Mouse (Mus musculus) cerebellum, adult 9-11 months (tissue): Measurements from ENCODE around the gene P2ry13.

Experiments used
- DNase-seq: peaks from one replicate; pipeline ENCODE4 v3.0.0; 2022

The P2ry13 gene

GRCm38 (mm10) chr3:59194938-59195337, 15.7 kb downstream of the P2ry13 start, which contains the start of gene Gpr87:
TSS of gene Gpr87 (minus strand) at chr3:59195104.
- DNase-seq, result no peak

DNA sequence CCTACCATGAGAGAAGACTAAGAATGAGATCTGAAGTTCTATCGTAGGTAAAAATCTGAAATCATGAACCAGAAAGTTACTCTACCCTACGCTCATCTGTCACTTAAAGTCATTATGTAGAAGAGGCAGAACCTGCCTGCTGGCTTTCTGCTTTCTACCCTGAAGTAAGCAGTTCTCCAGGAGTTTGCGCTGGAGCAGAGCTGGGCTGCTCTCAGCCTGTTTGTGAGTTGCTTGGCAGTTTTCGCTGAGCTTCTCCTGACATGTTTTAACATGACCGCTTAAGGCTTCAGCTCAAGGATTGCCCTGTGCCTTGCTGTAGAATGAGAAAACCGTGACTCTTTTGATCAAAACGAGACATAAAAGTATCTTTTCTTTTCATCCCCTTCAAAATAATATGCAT, 16.6 kb downstream of the P2ry13 start:
- DNase-seq, result no peak

DNA sequence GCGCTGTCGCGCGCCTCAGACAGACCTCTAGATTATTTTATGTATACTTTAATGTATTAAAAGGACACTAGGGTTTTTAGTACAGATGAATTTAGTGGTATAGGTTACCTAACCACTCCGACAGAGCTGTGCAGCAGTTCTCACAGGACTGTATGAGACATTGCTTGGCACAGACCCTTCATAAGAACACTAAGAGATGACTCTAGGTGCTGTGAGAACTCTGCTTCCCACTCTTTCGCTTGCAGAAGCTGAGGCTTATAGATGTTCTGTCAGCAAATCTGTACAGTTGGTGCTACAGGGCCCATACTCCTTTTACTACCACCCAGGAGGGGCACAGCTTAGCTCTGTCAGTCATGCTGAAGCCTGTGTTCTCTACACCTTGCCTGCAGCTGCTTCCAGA, 19.0 kb downstream of the P2ry13 start:
- DNase-seq, result no peak

DNA sequence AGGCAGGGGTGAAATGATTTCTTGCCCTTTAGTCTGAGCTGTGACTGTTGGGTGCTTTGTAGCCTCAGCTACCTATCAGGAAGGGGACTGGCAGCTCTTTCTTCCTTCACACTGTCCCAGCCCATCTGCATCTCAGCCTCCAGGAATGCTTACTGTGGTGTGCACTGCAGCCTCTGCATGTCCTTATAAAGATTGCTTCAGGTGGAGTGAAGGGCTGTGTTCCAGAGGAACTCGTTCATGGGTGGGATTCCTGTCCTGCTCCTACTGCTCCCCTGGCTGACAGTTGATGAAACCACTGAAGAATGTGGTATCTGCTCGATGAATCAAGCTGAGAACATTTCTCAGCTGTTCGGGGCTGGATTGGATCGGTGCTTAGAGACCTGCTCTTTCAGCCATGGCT, 23.3 kb downstream of the P2ry13 start:
- no peak for DNase-seq

- no peak for DNase-seq
Measured at GRCm38 (mm10) chr3:59185662-59186061, 25.0 kb downstream of the P2ry13 start.

DNA sequence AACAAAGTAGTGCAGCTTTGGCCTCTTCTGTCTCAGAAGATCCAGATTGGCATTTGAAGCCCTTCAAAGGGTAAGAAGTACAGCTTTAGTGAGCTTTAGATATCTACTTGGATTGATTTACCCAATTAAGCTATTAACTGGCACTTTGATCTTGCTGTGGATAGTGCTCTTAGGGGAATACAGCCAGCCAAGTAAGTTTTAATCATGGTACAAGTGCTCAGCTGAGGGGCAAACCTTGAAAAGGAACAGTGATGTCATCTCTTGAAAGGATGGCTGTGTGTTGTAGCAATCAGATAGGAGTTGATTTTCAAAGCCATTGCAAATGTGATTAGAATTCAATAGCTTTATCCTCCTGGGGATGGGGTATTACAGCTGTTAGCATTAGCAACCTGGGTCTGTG, 28.6 kb downstream of the P2ry13 start:
- no peak for DNase-seq

- DNase-seq, result no peak
Measured at GRCm38 (mm10) chr3:59181134-59181533, 29.5 kb downstream of the P2ry13 start.

GRCm38 (mm10) chr3:59176871-59177270, 33.8 kb downstream of the P2ry13 start:
- DNase-seq, result peak; percentile 87

GRCm38 (mm10) chr3:59175234-59175633, 35.4 kb downstream of the P2ry13 start:
- DNase-seq, result peak; percentile 81

DNA sequence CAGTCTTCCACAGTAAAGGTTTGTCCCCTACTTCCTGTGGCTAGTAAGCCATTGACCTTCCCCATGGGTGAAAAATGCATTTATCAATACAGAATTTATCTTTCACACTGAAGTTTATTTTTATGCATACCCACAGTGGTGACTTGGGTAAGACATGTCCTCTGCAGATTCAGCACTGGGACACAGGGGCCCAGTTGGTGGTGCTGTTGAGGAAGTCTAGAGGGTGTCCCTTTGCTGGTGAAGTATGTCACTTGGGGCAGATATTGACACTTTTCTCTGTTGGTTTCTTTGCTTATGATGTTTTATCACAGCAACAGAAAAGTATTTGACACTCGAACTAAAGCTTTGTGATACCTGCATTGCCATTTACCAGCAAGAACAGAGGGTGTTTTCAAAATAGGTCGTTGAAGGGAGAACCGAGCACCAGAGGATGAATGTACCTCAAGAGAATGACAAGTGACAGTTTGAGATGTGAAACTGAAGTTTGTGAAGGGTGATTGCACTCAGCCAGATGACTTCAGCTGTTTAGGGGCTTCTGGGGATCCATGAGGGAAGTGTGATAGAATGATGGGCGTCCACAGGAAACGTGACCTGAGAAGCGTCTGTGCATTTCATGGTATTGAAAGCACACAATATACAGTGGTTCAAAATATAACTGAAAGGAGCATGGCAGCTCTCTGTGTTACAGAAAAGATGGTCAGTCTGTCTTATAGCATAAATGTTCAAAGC, 36.1 kb downstream of the P2ry13 start:
- DNase-seq, result no peak

- DNase-seq, result no peak
Measured at GRCm38 (mm10) chr3:59169921-59170627, 40.6 kb downstream of the P2ry13 start.

DNA sequence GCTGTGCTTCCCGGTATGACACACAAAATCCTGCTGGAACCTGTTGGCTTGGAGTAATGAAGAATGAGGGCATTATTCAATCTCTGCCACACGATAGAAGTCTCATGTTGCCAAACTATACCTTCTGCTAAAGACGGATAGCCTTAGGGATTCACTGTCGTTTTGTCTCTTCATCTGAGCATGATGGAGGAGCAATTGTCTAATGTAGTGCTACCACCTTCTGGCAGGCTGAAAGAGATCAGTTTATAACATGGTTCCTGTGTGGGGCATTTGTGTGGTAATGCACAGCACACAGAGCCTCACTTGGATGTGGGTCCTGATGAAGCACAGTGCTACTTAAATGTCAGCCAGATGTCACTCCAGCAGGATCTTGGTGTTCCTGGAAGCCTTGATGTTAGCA, 41.5 kb downstream of the P2ry13 start:
- DNase-seq, result no peak

DNA sequence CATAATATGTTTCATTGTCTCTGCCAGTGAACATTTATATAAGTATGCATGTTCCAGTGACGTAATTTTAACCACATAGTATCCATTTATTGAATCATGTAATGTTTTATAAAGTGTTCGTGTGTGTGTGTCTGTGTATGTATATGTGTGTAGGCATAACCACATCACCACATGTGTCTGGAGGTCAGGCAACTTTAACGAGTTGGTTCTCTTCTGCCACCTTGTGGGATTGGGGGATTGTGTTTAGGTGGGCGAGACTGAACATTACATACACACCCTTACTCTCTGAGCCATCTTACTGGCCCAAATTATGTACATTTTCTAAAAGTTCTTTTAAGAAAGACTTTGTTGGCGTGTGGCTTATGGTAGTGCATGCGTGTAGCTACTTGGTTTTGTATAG, 42.2 kb downstream of the P2ry13 start:
- DNase-seq, result no peak

GRCm38 (mm10) chr3:59167417-59168054, 43.1 kb downstream of the P2ry13 start:
- no peak for DNase-seq

GRCm38 (mm10) chr3:59160465-59160864, 50.2 kb downstream of the P2ry13 start:
- DNase-seq, result no peak
